ENCODE assay signal across 8 mouse cellular contexts in genomic region chr4:110285346-110286330, GRCm38 (mm10).
DNase-seq lines count a peak whose midpoint lies in the region; ATAC-seq and TF ChIP-seq lines count a peak whose summit lies in the region.

No protein-coding gene starts in this region.

- H3K4me3 ChIP-seq in forebrain, embryonic 10.5 days = peak overlapping the region; percentile 48
- H3K4me3 ChIP-seq in liver, postnatal 0 days (ENCODE audit: low read depth, low read length) = no peak overlapping the region

- no peaks in the 10 kb centered on the region for H3K9me3 ChIP-seq in forebrain, embryonic 10.5 days
- no peaks in the 10 kb centered on the region for H3K9me3 ChIP-seq in liver, postnatal 0 days (ENCODE audit: low read length)

- no peak overlapping the region for H3K4me2 ChIP-seq in liver, postnatal 0 days (ENCODE audit: low read depth, low read length)

- no peak for TF ChIP-seq CTCF in liver, postnatal 0 days (IDR thresholded peaks at IDR 0.05; ENCODE audit: low read depth)

- intact Hi-C loops in left cerebral cortex, postnatal 14 days (cut with DNase I) = loop anchor here (5.0 kb wide), 2 partner anchors 233 to 303 kb away; no protein-coding TSS in a partner anchor

- WGBS in forebrain, embryonic 10.5 days = 25% methylated on average over 15 of the region's 15 CpGs
- WGBS in liver, postnatal 0 days (ENCODE audit: insufficient replicate concordance) = 11% methylated on average over 15 of the region's 15 CpGs

- TF ChIP-seq EP300 in liver, postnatal 0 days (IDR thresholded peaks at IDR 0.05; ENCODE audit: low read depth) = no peak

- no peaks in the 10 kb centered on the region for H3K36me3 ChIP-seq in forebrain, embryonic 10.5 days (replicated peaks)
- H3K36me3 ChIP-seq in liver, postnatal 0 days (replicated peaks; ENCODE audit: insufficient read depth, low read length) = no peaks in the 10 kb centered on the region

- no peak for ATAC-seq in liver, postnatal 0 days

- H3K27ac ChIP-seq in forebrain, embryonic 10.5 days = peak overlapping the region; percentile 88
- no peak overlapping the region for H3K27ac ChIP-seq in liver, postnatal 0 days (ENCODE audit: low read depth)

- peak; percentile 12 for DNase-seq in adrenal gland, postnatal 14 days
- no peak for DNase-seq in adrenal gland, adult 18-20 months (ENCODE audit: low spot score in 2 of 2)
- peak; percentile 30 for DNase-seq in R1 (ENCODE audit: low read depth, low spot score)
- DNase-seq in forebrain, embryonic 10.5 days (ENCODE audit: extremely low spot score, low spot score) = peak; percentile 71
- DNase-seq in left cerebral cortex, postnatal 14 days (ENCODE audit: low spot score in 2 of 2) = peak; percentile 51 to 57
- peak; percentile 49 to 58 for DNase-seq in right cerebral cortex, adult 2 months (ENCODE audit: low spot score in 2 of 2)
- DNase-seq in natural killer cell, adult 2 months (ENCODE audit: low spot score in 2 of 2) = no peak
- no peak for DNase-seq in liver, postnatal 0 days

- H3K9ac ChIP-seq in liver, postnatal 0 days (replicated peaks) = no peak overlapping the region

- peaks cover 77% of the 10 kb centered on the region for H3K4me1 ChIP-seq in forebrain, embryonic 10.5 days
- no peaks in the 10 kb centered on the region for H3K4me1 ChIP-seq in liver, postnatal 0 days (ENCODE audit: insufficient read depth)

- H3K27me3 ChIP-seq in forebrain, embryonic 10.5 days (ENCODE audit: poor library complexity, severe bottlenecking) = no peaks in the 10 kb centered on the region
- no peaks in the 10 kb centered on the region for H3K27me3 ChIP-seq in liver, postnatal 0 days (ENCODE audit: insufficient read depth, low read length)

Comparison
In these comparisons a context has a peak if more than half of its experiments do, and no peak if none do; other contexts are left out.
1. DNase-seq: peak in adrenal gland, postnatal 14 days (single experiment), R1 (single experiment), forebrain, embryonic 10.5 days (single experiment), left cerebral cortex, postnatal 14 days (2 of 2) and right cerebral cortex, adult 2 months (2 of 2); none in adrenal gland, adult 18-20 months (0 of 2), natural killer cell, adult 2 months (0 of 2) and liver, postnatal 0 days (single experiment).